Mouse (Mus musculus): ENCODE measurements around the gene Gm21822. TPM values are rescaled to one million over a fixed set of nuclear protein-coding genes. Genes with fewer than 3 reads are reported as not detected.
"Not testable (repeated sequence)": the region's sequence is repeated elsewhere in the genome, so short reads cannot be mapped to it uniquely, and the experiment has no call there.

The Gm21822 gene
- polyA plus RNA-seq (2015; fragmentation: Nextera tagmentation; extraction: Ambion mirVana), result not detected in 2 replicates

DNA sequence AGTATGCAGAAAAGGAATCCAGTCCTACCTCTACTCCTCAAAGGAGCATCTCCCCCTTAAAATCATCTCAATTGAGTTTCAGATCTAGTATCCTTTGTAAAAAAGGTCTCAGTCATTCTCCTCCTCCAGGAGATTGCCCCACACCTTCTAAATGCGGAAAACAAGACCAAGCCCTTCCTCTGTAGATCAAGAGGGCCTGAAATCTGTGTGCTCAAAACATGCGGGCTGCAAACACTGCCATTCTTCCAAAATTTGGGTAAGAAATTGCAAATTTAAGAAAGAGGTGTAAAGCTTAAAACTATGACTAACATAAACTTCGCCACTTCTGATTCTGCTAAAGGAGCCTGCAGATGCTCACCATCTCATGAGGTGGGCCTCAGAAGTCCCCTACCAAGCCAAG, at the start of gene Gm21822:
Gene Gm21822 (plus strand): TSS at position 301 of the 400 bp plus-strand sequence.
- WGBS, result no CpG with 5 or more reads among the region's 3 CpGs
- not testable (repeated sequence) for H3K27ac ChIP-seq; H3K27me3 ChIP-seq (replicated peaks); H3K9me3 ChIP-seq; H3K4me2 ChIP-seq (replicated peaks); H3K9ac ChIP-seq; H3K36me3 ChIP-seq; H3K4me3 ChIP-seq (replicated peaks); ATAC-seq; H3K4me1 ChIP-seq (replicated peaks)

All from intestine, embryonic 15.5 days (tissue).